Comparison of ENCODE assay signal across 15 mouse cellular contexts in genomic region chr14:74047695-74048280, GRCm38 (mm10).
DNase-seq lines count a peak whose midpoint lies in the region; ATAC-seq and TF ChIP-seq lines count a peak whose summit lies in the region.
"Had no signal": no experiment of that assay in that cellular context is flagged by ENCODE, and none has a peak within 500 bp of the region (broad histone marks: within the 10 kb centered on the region; RNA-seq: fewer than 3 reads in every experiment).

No protein-coding gene starts in this region.

- TF ChIP-seq CTCF in forebrain, postnatal 0 days (IDR thresholded peaks at IDR 0.05; ENCODE audit: low read depth) = no peak
- TF ChIP-seq CTCF in layer of hippocampus, adult 2 months (conservative IDR thresholded peaks at IDR 0.05) = no peak

- H3K27ac ChIP-seq in midbrain, embryonic 13.5 days = peak overlapping the region; percentile 77
- no peak overlapping the region for H3K27ac ChIP-seq in midbrain, embryonic 10.5 days (replicated peaks)
- peak overlapping the region; percentile 46; the same call in 1 of the 2 replicates for H3K27ac ChIP-seq in forebrain, postnatal 0 days (ENCODE audit: low read depth, low read length)
- peak overlapping the region; percentile 78 for H3K27ac ChIP-seq in midbrain, embryonic 15.5 days
- H3K27ac ChIP-seq in layer of hippocampus, adult 2 months = no peak overlapping the region
- H3K27ac ChIP-seq: limb, embryonic 15.5 days; stomach, postnatal 0 days had no signal

- H3K9me3 ChIP-seq in midbrain, embryonic 13.5 days = no peaks in the 10 kb centered on the region
- no peaks in the 10 kb centered on the region for H3K9me3 ChIP-seq in midbrain, embryonic 10.5 days (replicated peaks)
- no peaks in the 10 kb centered on the region for H3K9me3 ChIP-seq in forebrain, postnatal 0 days (ENCODE audit: low read length)
- no peaks in the 10 kb centered on the region for H3K9me3 ChIP-seq in midbrain, embryonic 15.5 days
- H3K9me3 ChIP-seq: limb, embryonic 15.5 days had no signal

- no peak overlapping the region for H3K4me2 ChIP-seq in midbrain, embryonic 13.5 days (replicated peaks)
- no peak overlapping the region for H3K4me2 ChIP-seq in forebrain, postnatal 0 days (ENCODE audit: low read depth)
- H3K4me2 ChIP-seq in midbrain, embryonic 15.5 days = peak overlapping the region; percentile 20; the same call in 1 of the 2 replicates
- H3K4me2 ChIP-seq: heart, embryonic 11.5 days; limb, embryonic 15.5 days had no signal

- no peak for DNase-seq in midbrain, embryonic 10.5 days (ENCODE audit: low spot score)
- peak; percentile 12 for DNase-seq in forebrain, postnatal 0 days
- DNase-seq in layer of hippocampus, adult 2 months (ENCODE audit: low spot score in 2 of 2) = no peak
- DNase-seq in embryo, embryonic 10.5 days (ENCODE audit: low spot score) = no peak
- DNase-seq in ovary, adult 18-20 months (ENCODE audit: low spot score) = no peak
- DNase-seq: heart, postnatal 10 days; kidney, adult 2 months; kidney, postnatal 10 days; layer of hippocampus, postnatal 36 days had no signal

- 71% methylated on average over 6 of the region's 6 CpGs for WGBS in midbrain, embryonic 13.5 days
- 94% methylated on average over 6 of the region's 6 CpGs for WGBS in midbrain, embryonic 10.5 days
- WGBS in forebrain, postnatal 0 days = 65% methylated on average over 6 of the region's 6 CpGs
- WGBS in midbrain, embryonic 15.5 days = 65% methylated on average over 6 of the region's 6 CpGs

- H3K27me3 ChIP-seq in midbrain, embryonic 13.5 days = no peaks in the 10 kb centered on the region
- no peaks in the 10 kb centered on the region for H3K27me3 ChIP-seq in midbrain, embryonic 10.5 days (ENCODE audit: low read depth, poor library complexity, severe bottlenecking)
- H3K27me3 ChIP-seq in forebrain, postnatal 0 days (ENCODE audit: insufficient read depth, low read length) = no peaks in the 10 kb centered on the region
- no peaks in the 10 kb centered on the region for H3K27me3 ChIP-seq in midbrain, embryonic 15.5 days (replicated peaks)
- H3K27me3 ChIP-seq: limb, embryonic 15.5 days had no signal

- H3K9ac ChIP-seq in midbrain, embryonic 13.5 days (replicated peaks) = no peak overlapping the region
- H3K9ac ChIP-seq in forebrain, postnatal 0 days = peak overlapping the region; percentile 14; the same call in 1 of the 2 replicates
- no peak overlapping the region for H3K9ac ChIP-seq in midbrain, embryonic 15.5 days
- H3K9ac ChIP-seq: limb, embryonic 15.5 days had no signal

- no peaks in the 10 kb centered on the region for H3K36me3 ChIP-seq in midbrain, embryonic 13.5 days
- H3K36me3 ChIP-seq in midbrain, embryonic 10.5 days = no peaks in the 10 kb centered on the region
- no peaks in the 10 kb centered on the region for H3K36me3 ChIP-seq in forebrain, postnatal 0 days (ENCODE audit: insufficient read depth)
- no peaks in the 10 kb centered on the region for H3K36me3 ChIP-seq in midbrain, embryonic 15.5 days (replicated peaks)
- H3K36me3 ChIP-seq: limb, embryonic 15.5 days had no signal

- H3K4me3 ChIP-seq in midbrain, embryonic 13.5 days (replicated peaks) = no peak overlapping the region
- no peak overlapping the region for H3K4me3 ChIP-seq in midbrain, embryonic 10.5 days
- no peak overlapping the region for H3K4me3 ChIP-seq in forebrain, postnatal 0 days (ENCODE audit: low read depth, low read length)
- no peak overlapping the region for H3K4me3 ChIP-seq in midbrain, embryonic 15.5 days
- no peak overlapping the region for H3K4me3 ChIP-seq in layer of hippocampus, adult 2 months
- H3K4me3 ChIP-seq: limb, embryonic 15.5 days had no signal

- peak; percentile 71 for ATAC-seq in midbrain, embryonic 13.5 days
- peak; percentile 83 for ATAC-seq in forebrain, postnatal 0 days
- ATAC-seq in midbrain, embryonic 15.5 days (replicated peaks) = peak; percentile 87
- ATAC-seq: lung, postnatal 0 days had no signal

- peaks cover 12% of the 10 kb centered on the region; the same call in 1 of the 2 replicates for H3K4me1 ChIP-seq in midbrain, embryonic 13.5 days (replicated peaks)
- no peaks in the 10 kb centered on the region; the same call in 1 of the 2 replicates for H3K4me1 ChIP-seq in midbrain, embryonic 10.5 days
- 0 out of 2 replicates have a peak, but pooled peaks cover 5% of the 10 kb centered on the region for H3K4me1 ChIP-seq in forebrain, postnatal 0 days (ENCODE audit: insufficient read depth)
- H3K4me1 ChIP-seq in midbrain, embryonic 15.5 days = peaks cover 12% of the 10 kb centered on the region
- H3K4me1 ChIP-seq: limb, embryonic 15.5 days had no signal

Comparison
In these comparisons a context has a peak if more than half of its experiments do, and no peak if none do; other contexts are left out.
1. H3K27ac ChIP-seq: peak in midbrain, embryonic 13.5 days (single experiment), forebrain, postnatal 0 days (single experiment) and midbrain, embryonic 15.5 days (single experiment); none in midbrain, embryonic 10.5 days (single experiment) and layer of hippocampus, adult 2 months (single experiment).
2. Peak in every context shown above with its lines, with median percentiles within 50 percentile points of each other: ATAC-seq.